Mouse (Mus musculus): ENCODE results near the gene Adm. TPM values are rescaled to one million over a fixed set of nuclear protein-coding genes. Genes with fewer than 3 reads are reported as not detected.

The Adm gene
- polyA plus RNA-seq (2017; shearing (Covaris generic)), result not detected

GRCm38 (mm10) chr7:110627486-110628272, at the start of gene Adm:
Adm (plus strand) TSS chr7:110627661.

GRCm38 (mm10) chr7:110614133-110615063, 13.1 kb upstream of the Adm start, which contains the start of gene Sbf2:
Sbf2 (minus strand) TSS chr7:110614922.

Other genes starting within 250 kb of the Adm start
- 4.1 TPM for gene Sbf2, start 12.7 kb upstream of the Adm start, polyA plus RNA-seq (2017; shearing (Covaris generic))
- gene Ampd3, start 140.5 kb downstream of the Adm start, polyA plus RNA-seq (2017; shearing (Covaris generic)), result 4.7 TPM
- gene Rnf141, start 216.8 kb downstream of the Adm start, polyA plus RNA-seq (2017; shearing (Covaris generic)), result 18.2 TPM
- gene Lyve1, start 235.6 kb downstream of the Adm start, polyA plus RNA-seq (2017; shearing (Covaris generic)), result not detected

Data from inflammation-experienced regulatory T-cells, adult 16 weeks (primary cell).